Comparison of ENCODE assay signal across 8 mouse cellular contexts in genomic region chr7:83204013-83204365, GRCm38 (mm10).
DNase-seq lines count a peak whose midpoint lies in the region; ATAC-seq and TF ChIP-seq lines count a peak whose summit lies in the region.
"Had no signal": no experiment of that assay in that cellular context is flagged by ENCODE, and none has a peak within 500 bp of the region (broad histone marks: within the 10 kb centered on the region; RNA-seq: fewer than 3 reads in every experiment).

No protein-coding gene starts in this region.

- TF ChIP-seq CTCF in brain, embryonic 14.5 days (IDR thresholded peaks at IDR 0.05; ENCODE audit: borderline replicate concordance, extremely low read depth, insufficient read depth, insufficient read length) = no peak

- peak overlapping the region; percentile 43; the same call in 1 of the 2 replicates for H3K9ac ChIP-seq in midbrain, embryonic 14.5 days (replicated peaks; ENCODE audit: low read length)
- H3K9ac ChIP-seq: heart, embryonic 13.5 days had no signal

- H3K4me3 ChIP-seq in hindbrain, embryonic 10.5 days = no peak overlapping the region
- no peak overlapping the region for H3K4me3 ChIP-seq in midbrain, embryonic 14.5 days (replicated peaks; ENCODE audit: low read depth, low read length)
- H3K4me3 ChIP-seq: heart, embryonic 13.5 days had no signal

- H3K36me3 ChIP-seq in hindbrain, embryonic 10.5 days = no peaks in the 10 kb centered on the region
- no peaks in the 10 kb centered on the region for H3K36me3 ChIP-seq in midbrain, embryonic 14.5 days (ENCODE audit: control insufficient read depth, insufficient read depth, low read length)
- H3K36me3 ChIP-seq: heart, embryonic 13.5 days had no signal

- no peaks in the 10 kb centered on the region for H3K9me3 ChIP-seq in hindbrain, embryonic 10.5 days
- no peaks in the 10 kb centered on the region for H3K9me3 ChIP-seq in midbrain, embryonic 14.5 days (ENCODE audit: control insufficient read depth, low read length)
- H3K9me3 ChIP-seq: heart, embryonic 13.5 days had no signal

- DNase-seq in brain, embryonic 14.5 days (ENCODE audit: low read depth) = peak; percentile 90
- DNase-seq in cerebellum, postnatal 25 days = peak; percentile 16 to 31
- peak; percentile 23 for DNase-seq in hindbrain, embryonic 10.5 days (ENCODE audit: low spot score)
- peak; percentile 77 for DNase-seq in midbrain, embryonic 14.5 days
- no peak for DNase-seq in adrenal gland, postnatal 10 days
- no peak for DNase-seq in ovary, postnatal 36 days (ENCODE audit: low spot score)
- no peak for DNase-seq in T-cell, adult 2 months (ENCODE audit: low spot score)

- WGBS in hindbrain, embryonic 10.5 days = 25% methylated on average over 4 of the region's 4 CpGs
- 14% methylated on average over 4 of the region's 4 CpGs for WGBS in midbrain, embryonic 14.5 days

- peak overlapping the region; percentile 86 for H3K27ac ChIP-seq in hindbrain, embryonic 10.5 days
- H3K27ac ChIP-seq in midbrain, embryonic 14.5 days (replicated peaks; ENCODE audit: low read depth, low read length) = peak overlapping the region; percentile 94
- H3K27ac ChIP-seq: heart, embryonic 13.5 days had no signal

- 0 out of 2 replicates have a peak overlapping the region, but pooled peaks have one; percentile 1 for H3K4me2 ChIP-seq in midbrain, embryonic 14.5 days (ENCODE audit: low read length)
- H3K4me2 ChIP-seq: heart, embryonic 13.5 days had no signal

- 0 out of 2 replicates have a peak, but pooled peaks cover 5% of the 10 kb centered on the region for H3K27me3 ChIP-seq in hindbrain, embryonic 10.5 days (ENCODE audit: insufficient read depth, poor library complexity, severe bottlenecking)
- no peaks in the 10 kb centered on the region for H3K27me3 ChIP-seq in midbrain, embryonic 14.5 days (ENCODE audit: control insufficient read depth, insufficient read depth, low read length)

- TF ChIP-seq POLR2A in brain, embryonic 14.5 days (IDR thresholded peaks at IDR 0.05; ENCODE audit: borderline replicate concordance, extremely low read depth, insufficient read depth, insufficient read length, poor library complexity, severe bottlenecking) = no peak

- peak; percentile 40 for ATAC-seq in midbrain, embryonic 14.5 days (ENCODE audit: low FRiP score, low TSS enrichment)

- peaks cover 49% of the 10 kb centered on the region for H3K4me1 ChIP-seq in hindbrain, embryonic 10.5 days (replicated peaks)
- peaks cover 40% of the 10 kb centered on the region for H3K4me1 ChIP-seq in midbrain, embryonic 14.5 days (ENCODE audit: control insufficient read depth, insufficient read depth, low read length)

Comparison
In these comparisons a context has a peak if more than half of its experiments do, and no peak if none do; other contexts are left out.
1. DNase-seq: peak in brain, embryonic 14.5 days (single experiment), cerebellum, postnatal 25 days (2 of 2), hindbrain, embryonic 10.5 days (single experiment) and midbrain, embryonic 14.5 days (single experiment); none in adrenal gland, postnatal 10 days (single experiment), ovary, postnatal 36 days (single experiment) and T-cell, adult 2 months (single experiment).